Mouse (Mus musculus) liver, embryonic 15.5 days (tissue): ENCODE measurements around the gene Fam118a. TPM values are rescaled to one million over a fixed set of nuclear protein-coding genes. Genes with fewer than 3 reads are reported as not detected.

Experiments
- ATAC-seq: fragments of 200-750 bp; cut with Nextera tagmentation; 2 replicates; pipeline ENCODE4 v1.8.0; 2017; ENCODE audit warnings: moderate number of reproducible peaks, mild to moderate bottlenecking, moderate library complexity; ENCODE audit not compliant: insufficient read depth
- H3K27ac ChIP-seq: fragments of 300-500 bp; sonication (generic); replicated peaks from 2 replicates; pipeline ENCODE4 v1.5.1; 2015; ENCODE audit warnings: mild to moderate bottlenecking, inconsistent platforms
- H3K27me3 ChIP-seq: fragments of 300-500 bp; sonication (generic); 2 replicates; pipeline ENCODE4 v1.6.1; 2015; ENCODE audit warnings: mild to moderate bottlenecking, inconsistent platforms
- H3K36me3 ChIP-seq: fragments of 300-500 bp; sonication (generic); replicated peaks from 2 replicates; pipeline ENCODE4 v1.6.1; 2015; ENCODE audit warnings: moderate library complexity, mild to moderate bottlenecking, inconsistent platforms
- H3K4me1 ChIP-seq: fragments of 300-500 bp; sonication (generic); replicated peaks from 2 replicates; pipeline ENCODE4 v1.6.1; 2015; ENCODE audit warnings: inconsistent platforms
- H3K4me2 ChIP-seq: fragments of 300-500 bp; sonication (generic); 2 replicates; pipeline ENCODE4 v1.6.1; 2015; ENCODE audit warnings: moderate library complexity, mild to moderate bottlenecking, inconsistent platforms
- H3K4me3 ChIP-seq: fragments of 300-500 bp; sonication (generic); replicated peaks from 2 replicates; pipeline ENCODE4 v1.5.1; 2015; ENCODE audit warnings: mild to moderate bottlenecking, inconsistent platforms
- H3K9ac ChIP-seq: fragments of 300-500 bp; sonication (generic); 2 replicates; pipeline ENCODE4 v1.6.1; 2015; ENCODE audit warnings: moderate library complexity, mild to moderate bottlenecking, inconsistent platforms
- H3K9me3 ChIP-seq: fragments of 300-500 bp; sonication (generic); replicated peaks from 2 replicates; pipeline ENCODE4 v1.6.1; 2016; ENCODE audit warnings: inconsistent platforms
- WGBS: fragments of 180-500 bp; shearing (Covaris S2); methylation state at CpG from one replicate; pipeline ENCODE4 v1.1.7; 2015; ENCODE audit warnings: mixed read lengths; ENCODE audit not compliant: insufficient replicate concordance; 5-methylcytosine and 5-hydroxymethylcytosine counted together
- polyA plus RNA-seq: library from polyadenylated mRNA; unstranded; fragments of >200 nt; fragmentation: Nextera tagmentation; extraction: Ambion mirVana; gene quantifications from 2 replicates; pipeline ENCODE4 v1.2.1, GENCODE M21; 2015

Gene Fam118a
- polyA plus RNA-seq, 1 experiment from 2014 or later: 6.0 TPM

DNA sequence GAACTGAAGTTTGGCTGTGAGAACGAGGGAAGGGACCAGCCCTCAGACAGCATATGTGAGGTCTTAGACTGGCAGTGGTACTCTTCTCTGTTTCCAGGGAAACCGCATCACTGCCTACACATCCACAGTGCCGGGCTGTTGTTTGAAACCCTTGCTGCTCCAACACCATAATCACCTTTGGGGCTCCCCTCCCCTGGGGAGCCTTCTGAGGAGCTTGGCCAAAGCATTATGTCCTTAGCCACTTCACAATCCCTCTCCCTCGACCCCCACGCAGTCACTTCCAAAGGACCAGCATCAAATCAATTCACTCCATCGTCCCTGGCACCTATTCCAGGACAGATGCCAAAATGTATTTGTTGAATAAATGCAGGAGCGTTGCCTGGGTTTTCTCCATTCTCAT, 39.0 kb upstream of the Fam118a start:
- no peak for ATAC-seq
- WGBS: 54% methylated on average over 7 of the region's 7 CpGs
- no peaks in the 10 kb centered on the region for H3K9me3 ChIP-seq

DNA sequence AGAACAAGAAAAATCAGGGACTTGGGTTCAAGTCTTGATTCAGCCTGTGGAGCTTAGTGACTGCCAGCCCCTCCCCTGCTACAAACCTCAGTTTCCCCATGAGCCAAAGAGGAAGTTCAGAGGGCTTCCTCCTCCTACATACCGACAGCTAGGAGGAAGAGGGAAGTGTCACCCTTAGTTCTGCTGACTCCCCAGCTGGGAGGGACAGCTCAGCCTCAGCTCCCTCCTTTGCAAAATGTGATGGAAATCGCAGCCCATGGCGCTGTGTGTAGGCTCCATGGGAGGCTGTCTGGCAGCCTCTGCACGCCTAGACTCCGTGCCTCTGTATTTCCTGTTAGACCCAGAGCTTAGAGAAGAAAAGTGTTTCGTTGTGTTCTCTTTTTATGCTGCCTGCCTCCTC, 34.2 kb upstream of the Fam118a start:
- peak; percentile 40; the same call in 1 of the 2 replicates for ATAC-seq
- no peak overlapping the region for H3K27ac ChIP-seq
- H3K36me3 ChIP-seq: no peaks in the 10 kb centered on the region
- no peak overlapping the region for H3K4me3 ChIP-seq
- 0 out of 2 replicates have a peak, but pooled peaks cover 6% of the 10 kb centered on the region for H3K27me3 ChIP-seq
- 8% methylated on average over 6 of the region's 6 CpGs for WGBS
- no peaks in the 10 kb centered on the region for H3K9me3 ChIP-seq
- H3K9ac ChIP-seq: no peak overlapping the region
- H3K4me2 ChIP-seq: no peak overlapping the region
- H3K4me1 ChIP-seq: no peaks in the 10 kb centered on the region

More for the DNA sequence above, 39.0 kb upstream of the Fam118a start:
- H3K4me3 ChIP-seq: no peak overlapping the region
- H3K4me1 ChIP-seq: peaks cover 21% of the 10 kb centered on the region
- peaks cover 46% of the 10 kb centered on the region for H3K27me3 ChIP-seq
- no peak overlapping the region for H3K4me2 ChIP-seq
- no peaks in the 10 kb centered on the region for H3K36me3 ChIP-seq
- no peak overlapping the region for H3K27ac ChIP-seq
- no peak overlapping the region for H3K9ac ChIP-seq

DNA sequence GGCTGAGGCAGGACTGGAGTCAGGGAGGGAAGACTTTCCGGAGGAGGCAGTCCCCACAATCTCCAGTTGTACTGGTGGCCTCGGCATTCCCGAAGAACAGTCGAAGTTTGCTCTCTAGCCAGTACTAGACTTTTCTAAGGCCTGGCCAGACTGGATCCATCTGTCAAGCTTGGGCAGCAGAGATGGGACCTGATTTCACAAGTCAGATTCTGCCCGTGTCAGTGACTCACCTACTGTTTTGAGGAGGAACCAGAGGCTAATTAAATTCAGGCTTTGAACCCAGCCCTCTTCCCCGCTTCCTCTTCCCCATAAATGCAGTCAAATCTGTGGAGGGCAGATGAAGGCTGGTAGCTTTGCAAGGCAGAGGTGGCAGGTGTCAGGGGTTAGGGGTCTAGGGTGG, 33.7 kb upstream of the Fam118a start:
- 25% methylated on average over 6 of the region's 6 CpGs for WGBS
- Histone ChIP-seq H3K4me1 (no peaks in the 10 kb centered on the region), H3K9me3 (no peaks in the 10 kb centered on the region), H3K27ac (no peak overlapping the region), H3K4me3 (no peak overlapping the region), H3K4me2 (no peak overlapping the region), H3K9ac (no peak overlapping the region), H3K27me3 (0 out of 2 replicates have a peak, but pooled peaks cover under 1% of the 10 kb centered on the region), H3K36me3 (no peaks in the 10 kb centered on the region)
- ATAC-seq: no peak

DNA sequence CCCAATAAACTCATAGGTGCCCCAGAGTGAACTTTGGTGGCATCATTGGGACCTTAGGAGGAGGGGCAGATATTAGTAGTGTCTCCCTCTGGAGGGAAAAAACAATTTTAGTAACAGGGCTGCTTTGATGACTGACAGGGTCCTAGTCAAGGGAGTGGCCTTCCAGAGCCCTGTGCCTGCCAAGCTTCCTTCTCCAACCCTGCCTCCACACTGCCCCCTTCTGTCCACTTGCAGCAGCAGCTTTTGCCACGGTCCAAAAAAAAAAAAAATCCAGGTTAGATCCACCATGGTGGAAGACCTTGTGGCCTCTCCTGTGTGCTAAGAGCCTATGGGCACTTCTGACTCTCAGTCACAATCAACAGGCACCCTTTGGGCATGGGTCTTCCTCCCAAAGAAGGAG, 32.8 kb upstream of the Fam118a start:
- 0% methylated on average over 1 of the region's 1 CpGs for WGBS
- H3K27ac ChIP-seq: no peak overlapping the region
- no peak for ATAC-seq
- no peaks in the 10 kb centered on the region for H3K4me1 ChIP-seq
- no peak overlapping the region for H3K9ac ChIP-seq
- no peaks in the 10 kb centered on the region for H3K36me3 ChIP-seq
- H3K27me3 ChIP-seq: no peaks in the 10 kb centered on the region
- no peak overlapping the region for H3K4me3 ChIP-seq
- no peak overlapping the region for H3K4me2 ChIP-seq
- H3K9me3 ChIP-seq: no peaks in the 10 kb centered on the region

DNA sequence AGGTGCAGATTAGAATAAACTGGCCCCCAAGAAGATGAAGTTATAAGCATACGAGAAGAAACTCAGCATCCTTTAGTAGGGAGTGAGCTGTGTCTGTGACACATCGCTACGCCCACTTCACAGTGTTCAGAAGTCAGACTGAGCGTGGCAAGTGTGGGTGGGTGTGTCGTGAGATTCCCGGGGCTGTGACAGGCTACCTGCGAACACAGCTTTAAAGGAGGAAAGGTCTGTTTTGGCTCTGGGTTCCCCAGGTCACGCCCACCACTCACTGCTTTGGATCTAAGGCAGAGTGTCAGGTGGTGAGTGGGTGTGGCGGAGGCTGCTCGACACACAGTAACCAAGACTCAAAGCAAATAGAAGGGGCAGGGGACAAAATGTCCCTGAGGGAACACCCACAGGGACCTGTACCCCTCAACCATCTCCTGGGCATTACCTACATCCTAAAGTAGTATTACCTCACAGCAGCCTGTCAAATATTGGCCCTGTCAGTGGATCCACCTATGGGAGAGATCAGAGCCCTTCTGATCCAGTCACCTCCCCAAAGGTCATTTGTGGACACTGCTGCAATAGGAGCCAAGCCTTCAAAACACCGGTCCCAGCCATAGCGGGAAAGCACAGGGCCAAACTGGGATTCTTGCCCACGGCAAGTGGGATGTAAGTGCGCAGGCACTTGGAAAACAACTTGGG, 30.8 kb upstream of the Fam118a start:
- Histone ChIP-seq H3K9ac (no peak overlapping the region), H3K4me1 (no peaks in the 10 kb centered on the region), H3K27me3 (no peaks in the 10 kb centered on the region), H3K27ac (no peak overlapping the region), H3K4me2 (no peak overlapping the region), H3K9me3 (no peaks in the 10 kb centered on the region), H3K4me3 (no peak overlapping the region), H3K36me3 (no peaks in the 10 kb centered on the region)
- ATAC-seq: no peak; the same call in 1 of the 2 replicates
- WGBS: 62% methylated on average over 14 of the region's 14 CpGs

DNA sequence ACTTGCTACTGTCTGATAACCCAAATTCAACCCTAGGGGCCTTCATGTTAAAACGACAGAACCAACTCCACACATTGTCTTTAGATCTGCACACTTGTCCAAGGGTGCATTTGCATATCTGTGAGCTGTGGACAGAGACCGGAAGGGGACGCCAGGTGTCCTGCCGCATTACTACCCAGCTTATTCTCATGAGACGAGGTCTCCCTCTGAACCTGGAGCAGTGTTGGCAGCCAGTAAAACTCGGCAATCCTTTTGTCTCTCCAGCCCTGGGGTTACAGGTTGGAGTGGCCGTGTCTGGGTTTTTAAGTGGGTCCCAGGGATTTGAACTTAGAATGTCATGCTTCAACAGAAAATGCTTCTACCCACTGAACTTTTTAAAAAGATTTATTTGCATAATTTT, 28.8 kb upstream of the Fam118a start:
- H3K4me3 ChIP-seq: no peak overlapping the region
- no peak for ATAC-seq
- WGBS: 51% methylated on average over 7 of the region's 7 CpGs

DNA sequence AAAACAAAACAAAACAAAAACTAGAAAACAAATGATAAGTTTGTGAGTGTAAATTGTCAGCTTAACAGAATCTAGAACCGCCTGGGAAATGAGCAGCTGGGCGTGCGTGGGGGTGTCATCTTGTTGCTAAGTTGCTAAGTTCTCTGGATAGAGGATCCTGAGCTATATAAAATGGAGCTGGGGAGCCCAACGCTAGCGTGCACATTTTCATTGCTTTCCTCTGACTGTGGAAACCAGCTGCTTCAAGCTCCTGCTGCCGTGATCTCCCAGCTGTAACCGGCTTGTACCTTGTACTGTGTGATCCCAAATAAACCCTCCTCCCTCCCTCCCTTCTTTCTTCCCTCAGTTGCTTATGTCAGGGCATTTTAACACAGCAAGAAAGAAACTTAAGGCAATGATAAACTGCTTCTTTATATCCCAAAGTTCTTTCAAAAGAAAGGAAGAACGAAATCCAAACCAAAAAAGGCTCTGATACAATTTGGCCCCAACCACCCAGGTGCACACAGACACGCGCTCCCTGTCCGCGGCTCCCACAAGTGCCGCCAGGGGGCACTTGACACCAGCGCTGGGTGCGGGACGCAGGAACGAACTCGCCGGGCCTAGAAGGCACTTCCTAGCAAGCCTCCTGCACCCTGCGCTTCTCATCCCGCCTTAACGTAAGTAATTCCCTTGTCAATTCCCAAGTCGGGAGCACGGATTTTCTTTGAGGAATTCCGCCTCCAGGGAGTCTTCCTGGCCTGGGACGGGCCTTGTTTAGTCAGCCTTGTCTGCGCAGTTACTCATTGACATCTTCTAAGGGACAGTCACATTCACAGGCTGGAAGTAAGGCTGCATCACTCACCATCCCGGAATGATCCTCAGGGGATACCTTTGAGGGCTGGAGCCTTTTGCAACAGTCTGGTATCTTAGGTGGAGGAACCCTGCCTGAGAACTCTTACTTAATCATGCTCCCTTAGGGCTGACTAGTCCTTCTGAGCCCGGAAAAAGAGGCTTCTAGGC, 27.5 kb upstream of the Fam118a start:
- H3K9me3 ChIP-seq: no peaks in the 10 kb centered on the region
- 17% methylated on average over 29 of the region's 29 CpGs for WGBS
- 0 out of 2 replicates have a peak, but pooled peaks have one; percentile 18 for ATAC-seq
- no peaks in the 10 kb centered on the region for H3K4me1 ChIP-seq
- no peak overlapping the region for H3K4me3 ChIP-seq
- no peaks in the 10 kb centered on the region for H3K27me3 ChIP-seq
- H3K36me3 ChIP-seq: no peaks in the 10 kb centered on the region
- H3K27ac ChIP-seq: no peak overlapping the region
- H3K4me2 ChIP-seq: peak overlapping the region; percentile 19; the same call in 1 of the 2 replicates
- no peak overlapping the region for H3K9ac ChIP-seq

More for the DNA sequence above, 28.8 kb upstream of the Fam118a start:
- no peak overlapping the region for H3K27ac ChIP-seq
- H3K27me3 ChIP-seq: no peaks in the 10 kb centered on the region
- H3K9ac ChIP-seq: no peak overlapping the region
- no peaks in the 10 kb centered on the region for H3K4me1 ChIP-seq
- no peaks in the 10 kb centered on the region for H3K36me3 ChIP-seq
- H3K9me3 ChIP-seq: no peaks in the 10 kb centered on the region
- H3K4me2 ChIP-seq: no peak overlapping the region

DNA sequence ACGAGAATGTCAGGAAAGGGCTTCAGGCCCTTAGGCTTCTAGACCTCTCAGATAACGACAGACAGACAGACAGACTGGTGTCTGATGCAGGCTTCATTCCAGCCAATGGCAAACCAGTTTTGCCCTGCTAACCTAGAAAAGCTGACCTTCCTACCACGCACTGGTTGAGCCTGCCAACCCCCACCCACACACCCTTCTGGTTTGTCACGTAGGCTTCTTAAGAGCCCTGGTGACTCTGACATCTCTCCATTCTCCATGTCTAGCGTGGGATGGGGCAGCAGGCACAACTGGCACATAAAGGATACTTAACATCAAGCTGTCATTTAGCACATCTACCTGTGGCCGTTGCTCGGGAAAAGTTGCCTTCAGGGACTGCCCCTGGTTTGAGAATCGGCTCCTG, 19.1 kb upstream of the Fam118a start:
- Histone ChIP-seq H3K36me3 (no peaks in the 10 kb centered on the region), H3K4me1 (no peaks in the 10 kb centered on the region), H3K4me2 (no peak overlapping the region), H3K27ac (no peak overlapping the region), H3K27me3 (no peaks in the 10 kb centered on the region), H3K4me3 (no peak overlapping the region), H3K9ac (no peak overlapping the region), H3K9me3 (no peaks in the 10 kb centered on the region)
- WGBS: 60% methylated on average over 8 of the region's 8 CpGs
- no peak for ATAC-seq

DNA sequence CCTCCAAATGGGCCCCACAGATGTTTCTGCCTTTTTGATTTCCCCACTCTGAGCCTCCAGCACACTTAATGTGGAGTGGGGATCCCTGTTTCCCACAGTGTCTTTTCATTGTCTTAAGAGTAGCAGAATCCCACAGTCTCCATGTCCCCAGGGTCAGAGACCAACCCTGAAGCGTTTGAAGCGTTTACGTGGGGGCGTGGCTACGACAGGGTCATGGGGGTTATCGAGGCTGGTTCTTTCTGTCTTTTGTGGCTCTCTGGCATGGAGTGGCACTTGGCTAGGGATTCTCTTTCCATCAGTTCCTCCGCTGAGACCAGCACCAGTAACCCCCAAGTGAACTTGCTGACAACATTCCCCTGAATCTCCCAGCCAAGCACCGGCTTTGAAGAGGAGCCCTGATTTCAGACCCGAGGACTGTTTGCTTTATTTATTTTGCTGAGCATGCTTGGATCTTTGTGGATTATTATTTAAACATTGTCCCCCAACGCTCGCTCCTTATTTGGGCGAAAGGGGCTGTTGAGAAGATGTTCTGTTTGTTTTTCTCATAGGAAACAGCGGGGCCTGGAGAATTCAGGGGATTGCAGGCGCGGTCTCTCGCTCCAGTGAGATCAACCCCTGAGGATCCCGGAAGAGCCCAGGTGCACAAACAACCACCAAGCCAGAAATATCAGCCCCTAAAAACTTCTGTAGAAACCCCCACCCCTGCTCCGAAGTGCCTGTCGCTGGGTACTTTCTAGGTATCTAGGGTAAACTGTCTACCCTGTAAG, 16.7 kb upstream of the Fam118a start:
- no peak for ATAC-seq
- Histone ChIP-seq H3K9ac (no peak overlapping the region), H3K4me2 (peak overlapping the region; percentile 32), H3K4me1 (no peaks in the 10 kb centered on the region), H3K27ac (no peak overlapping the region), H3K27me3 (peaks cover 15% of the 10 kb centered on the region), H3K4me3 (no peak overlapping the region), H3K36me3 (no peaks in the 10 kb centered on the region), H3K9me3 (no peaks in the 10 kb centered on the region)
- 38% methylated on average over 19 of the region's 19 CpGs for WGBS

DNA sequence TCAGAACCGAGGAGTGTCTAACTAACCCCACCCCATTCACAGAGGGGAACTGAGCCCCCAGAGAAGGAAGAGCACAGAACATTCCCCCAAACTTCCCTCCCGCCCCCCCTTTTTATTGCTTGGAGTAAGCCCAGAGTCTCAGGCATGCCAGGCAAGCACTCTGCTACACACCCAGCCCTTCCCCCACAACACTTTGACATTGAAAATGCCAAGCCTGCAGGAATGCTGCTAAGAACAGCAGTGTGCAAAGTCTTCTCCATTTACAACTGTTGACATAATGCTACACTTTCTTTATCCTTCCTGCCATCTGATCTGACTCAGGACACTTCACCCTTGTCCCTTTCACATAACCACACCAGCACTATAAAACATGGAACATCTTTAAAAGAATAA, 16.1 kb upstream of the Fam118a start:
- Histone ChIP-seq H3K4me2 (peak overlapping the region; percentile 32; the same call in 1 of the 2 replicates), H3K36me3 (no peaks in the 10 kb centered on the region), H3K27ac (no peak overlapping the region), H3K9me3 (no peaks in the 10 kb centered on the region), H3K4me3 (no peak overlapping the region), H3K9ac (no peak overlapping the region), H3K4me1 (no peaks in the 10 kb centered on the region), H3K27me3 (peaks cover 20% of the 10 kb centered on the region)
- WGBS: 32% methylated on average over 2 of the region's 2 CpGs
- no peak for ATAC-seq
